Mouse (Mus musculus) olfactory bulb, adult 2 months (tissue): Measurements from ENCODE around the gene Bcas3.

Source experiments
- CTCF ChIP-seq: fragments of 200-500 bp; IDR thresholded peaks from 2 replicates; pipeline ENCODE4 v1.5.1; 2012; ENCODE audit warnings: low read depth, mild to moderate bottlenecking, low read length, moderate library complexity; ENCODE audit not compliant: insufficient read depth
- POLR2A ChIP-seq: fragments of 200-500 bp; IDR thresholded peaks from 2 replicates; pipeline ENCODE4 v1.6.1; 2012; ENCODE audit warnings: mild to moderate bottlenecking, low read depth, low read length, moderate library complexity; ENCODE audit not compliant: insufficient read depth

DNA sequence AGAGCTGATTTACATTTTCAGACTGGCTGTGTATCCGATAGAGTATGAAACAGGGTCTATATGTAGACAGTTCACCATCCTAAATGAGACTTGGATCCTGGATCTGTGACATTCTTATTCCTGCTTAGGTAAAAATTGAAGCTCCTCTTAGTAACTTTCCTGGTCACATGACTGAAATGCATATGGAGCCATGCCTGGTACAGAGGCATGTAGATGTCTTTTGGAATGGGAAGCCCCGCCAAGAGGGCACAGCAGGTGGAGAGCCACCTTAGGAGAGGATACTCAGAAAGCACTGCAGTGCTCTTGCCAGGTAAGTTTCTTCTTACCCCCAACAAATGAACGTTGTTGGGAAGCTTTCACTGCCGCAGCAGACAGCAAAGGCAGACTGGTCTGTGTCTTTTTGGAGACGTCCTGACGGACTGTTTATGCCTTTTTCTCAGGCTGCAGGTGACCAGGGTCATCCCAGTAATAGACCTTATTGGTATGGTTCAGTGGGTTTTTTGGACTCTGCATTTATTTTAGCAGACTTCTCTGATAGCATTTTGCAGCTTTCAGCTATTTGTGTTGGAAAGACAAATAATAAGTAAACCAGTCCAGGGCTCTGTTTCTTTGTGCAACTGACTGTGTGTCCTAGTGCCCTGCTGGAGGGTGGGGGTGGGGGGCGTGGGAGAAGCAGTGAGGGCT lies 292.3 kb downstream of the Bcas3 start:
- TF ChIP-seq POLR2A, result no peak
- TF ChIP-seq CTCF, result no peak
